Mouse (Mus musculus): ENCODE data around the gene Scyl2. TPM values are rescaled to one million over a fixed set of nuclear protein-coding genes. Genes with fewer than 3 reads are reported as not detected.
A peak's percentile ranks its signal among the peaks of the same experiment; 100 is the strongest.

Gene Scyl2
- total and polyA plus RNA-seq, 2 experiments from 2014 or later, result 7.0 to 35.6 TPM

DNA sequence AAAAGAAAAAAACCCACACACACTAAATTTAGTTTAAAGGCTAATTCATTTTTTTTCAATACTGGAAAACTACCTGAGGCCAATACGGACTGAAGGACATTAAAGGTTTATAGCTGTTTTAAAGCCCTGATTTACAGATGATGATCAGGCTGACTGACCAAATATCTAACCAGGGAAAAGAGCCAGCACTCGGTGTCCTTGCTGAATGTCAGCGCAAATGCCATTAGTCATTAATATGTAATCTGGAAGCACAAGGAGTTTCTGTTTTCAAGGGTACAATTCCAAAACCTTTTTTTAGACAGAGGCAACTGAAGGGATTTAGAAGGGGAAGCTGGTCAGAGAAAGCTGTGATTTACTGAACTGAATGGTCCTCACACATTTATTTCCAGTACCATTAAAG lies 34.7 kb upstream of the Scyl2 start:
- H3K4me3 ChIP-seq (ENCODE audit: low read depth, low read length), result no peak overlapping the region
- TF ChIP-seq CTCF (IDR thresholded peaks at IDR 0.05), result no peak
- H3K4me1 ChIP-seq (ENCODE audit: insufficient read depth, low read length), result no peaks in the 10 kb centered on the region
- ATAC-seq (ENCODE audit: low FRiP score) (no peak), DNase-seq (ENCODE audit: low spot score) (no peak)
- no peaks in the 10 kb centered on the region for H3K9me3 ChIP-seq (ENCODE audit: low read length)
- no peaks in the 10 kb centered on the region for H3K27me3 ChIP-seq (ENCODE audit: insufficient read depth, low read length)
- H3K27ac ChIP-seq (ENCODE audit: low read depth, low read length), result no peak overlapping the region
- no peak overlapping the region for H3K4me2 ChIP-seq (ENCODE audit: low read depth, low read length, poor library complexity, severe bottlenecking)
- no peak overlapping the region for H3K9ac ChIP-seq (replicated peaks; ENCODE audit: low read length, poor library complexity, severe bottlenecking)
- peaks cover 18% of the 10 kb centered on the region for H3K36me3 ChIP-seq (ENCODE audit: insufficient read depth, low read length)
- WGBS, result 94% methylated on average over 3 of the region's 3 CpGs

DNA sequence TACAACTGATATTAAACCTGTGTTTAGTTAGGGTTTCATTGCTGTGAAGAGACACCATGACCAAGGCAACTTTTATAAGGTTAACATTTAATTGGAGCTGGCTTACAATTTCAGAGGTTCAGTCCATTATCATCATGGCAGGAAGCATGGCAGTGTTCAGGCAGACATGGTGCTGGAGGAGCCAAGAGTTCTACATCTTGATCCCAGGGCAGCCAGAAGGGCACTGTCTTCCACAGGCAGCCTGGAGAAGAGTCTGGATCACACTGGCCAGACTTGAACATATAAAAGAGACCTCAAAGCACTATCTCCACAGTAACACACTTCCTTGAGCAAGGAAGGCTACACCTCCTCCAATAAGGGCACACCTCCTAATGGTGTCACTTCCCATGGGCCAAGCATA lies 34.2 kb upstream of the Scyl2 start:
- Histone ChIP-seq H3K4me1 (ENCODE audit: insufficient read depth, low read length) (no peaks in the 10 kb centered on the region), H3K9ac (replicated peaks; ENCODE audit: low read length, poor library complexity, severe bottlenecking) (no peak overlapping the region), H3K9me3 (ENCODE audit: low read length) (no peaks in the 10 kb centered on the region), H3K4me3 (ENCODE audit: low read depth, low read length) (no peak overlapping the region), H3K27ac (ENCODE audit: low read depth, low read length) (no peak overlapping the region), H3K36me3 (ENCODE audit: insufficient read depth, low read length) (peaks cover 20% of the 10 kb centered on the region), H3K27me3 (ENCODE audit: insufficient read depth, low read length) (no peaks in the 10 kb centered on the region), H3K4me2 (ENCODE audit: low read depth, low read length, poor library complexity, severe bottlenecking) (no peak overlapping the region)
- TF ChIP-seq CTCF (IDR thresholded peaks at IDR 0.05), result no peak
- ATAC-seq (ENCODE audit: low FRiP score), result no peak
- DNase-seq (ENCODE audit: low spot score), result no peak

DNA sequence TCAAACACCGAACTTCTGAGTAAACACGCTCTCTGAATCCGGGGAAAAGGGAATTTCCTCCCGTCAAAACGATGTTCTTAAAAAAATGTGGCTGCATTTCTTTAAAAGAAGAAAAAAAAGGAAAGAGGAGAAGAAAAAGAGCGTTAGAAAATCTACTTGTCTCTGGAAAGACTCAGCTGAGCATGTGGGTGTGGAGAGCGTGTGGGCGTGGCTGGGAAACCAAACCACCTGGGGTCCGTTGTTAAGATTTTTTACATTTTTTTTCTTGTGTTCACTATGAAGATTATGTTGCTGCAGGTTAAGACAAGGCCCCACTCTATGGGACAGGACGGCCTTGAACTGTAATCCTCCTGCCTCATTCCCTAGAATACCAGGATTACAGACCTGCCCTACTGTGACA lies 28.8 kb upstream of the Scyl2 start:
- DNase-seq (ENCODE audit: low spot score), result no peak
- Histone ChIP-seq H3K4me3 (ENCODE audit: low read depth, low read length) (no peak overlapping the region), H3K4me2 (ENCODE audit: low read depth, low read length, poor library complexity, severe bottlenecking) (no peak overlapping the region), H3K27ac (ENCODE audit: low read depth, low read length) (no peak overlapping the region), H3K9ac (replicated peaks; ENCODE audit: low read length, poor library complexity, severe bottlenecking) (no peak overlapping the region), H3K36me3 (ENCODE audit: insufficient read depth, low read length) (peaks cover 23% of the 10 kb centered on the region), H3K27me3 (ENCODE audit: insufficient read depth, low read length) (no peaks in the 10 kb centered on the region), H3K4me1 (ENCODE audit: insufficient read depth, low read length) (no peaks in the 10 kb centered on the region), H3K9me3 (ENCODE audit: low read length) (no peaks in the 10 kb centered on the region)
- TF ChIP-seq CTCF (IDR thresholded peaks at IDR 0.05), result no peak
- 93% methylated on average over 10 of the region's 10 CpGs for WGBS
- no peak for ATAC-seq (ENCODE audit: low FRiP score)

DNA sequence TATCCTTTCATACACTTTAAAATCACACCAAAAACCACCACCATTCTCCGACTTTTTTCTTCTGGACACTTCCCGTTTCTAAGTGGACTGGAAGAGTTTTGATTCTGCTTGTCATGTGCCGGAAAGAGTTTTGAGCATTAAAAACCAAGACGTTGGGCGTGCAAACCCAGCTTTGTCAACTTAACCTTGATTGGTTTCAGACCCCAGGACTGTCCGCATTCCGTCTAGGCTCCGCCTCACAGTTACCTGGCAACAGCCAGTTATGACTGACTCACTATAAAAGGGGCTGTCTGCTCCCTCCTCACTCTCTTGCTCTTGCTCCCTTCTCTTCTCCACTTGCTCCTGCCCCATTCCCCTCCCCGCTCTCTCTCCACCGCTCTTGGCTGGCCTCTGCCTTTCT lies 22.6 kb upstream of the Scyl2 start:
- no peaks in the 10 kb centered on the region for H3K27me3 ChIP-seq (ENCODE audit: insufficient read depth, low read length)
- DNase-seq (ENCODE audit: low spot score) (no peak), ATAC-seq (ENCODE audit: low FRiP score) (no peak)
- no peak overlapping the region for H3K9ac ChIP-seq (replicated peaks; ENCODE audit: low read length, poor library complexity, severe bottlenecking)
- H3K4me3 ChIP-seq (ENCODE audit: low read depth, low read length), result no peak overlapping the region
- no peak for TF ChIP-seq CTCF (IDR thresholded peaks at IDR 0.05)
- peaks cover 11% of the 10 kb centered on the region; the same call in 1 of the 2 replicates for H3K36me3 ChIP-seq (ENCODE audit: insufficient read depth, low read length)
- H3K4me2 ChIP-seq (ENCODE audit: low read depth, low read length, poor library complexity, severe bottlenecking), result no peak overlapping the region
- H3K4me1 ChIP-seq (ENCODE audit: insufficient read depth, low read length), result no peaks in the 10 kb centered on the region
- 41% methylated on average over 10 of the region's 10 CpGs for WGBS
- H3K27ac ChIP-seq (ENCODE audit: low read depth, low read length), result no peak overlapping the region
- H3K9me3 ChIP-seq (ENCODE audit: low read length), result no peaks in the 10 kb centered on the region

DNA sequence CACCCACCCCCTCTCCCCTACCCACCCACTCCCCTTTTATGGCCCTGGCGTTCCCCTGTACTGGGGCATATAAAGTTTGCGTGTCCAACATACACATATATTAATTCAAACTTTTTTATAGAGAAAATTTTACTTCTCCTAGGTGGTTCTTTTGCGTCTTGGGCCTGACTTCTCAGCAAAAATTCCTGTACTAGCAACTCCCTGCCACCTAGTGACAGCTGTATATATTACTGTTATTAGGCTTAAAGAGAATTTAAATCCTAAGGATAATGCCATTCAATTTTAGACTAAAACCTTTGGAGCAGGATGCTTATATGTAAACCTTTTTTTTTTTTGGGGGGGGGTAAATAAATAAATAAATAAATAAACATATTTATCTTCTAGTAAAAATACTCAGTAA lies 21.3 kb upstream of the Scyl2 start:
- peak; percentile 41 for TF ChIP-seq CTCF (IDR thresholded peaks at IDR 0.05)
- H3K9me3 ChIP-seq (ENCODE audit: low read length), result no peaks in the 10 kb centered on the region
- no peak for DNase-seq (ENCODE audit: low spot score)
- WGBS, result 80% methylated on average over 3 of the region's 3 CpGs
- H3K4me2 ChIP-seq (ENCODE audit: low read depth, low read length, poor library complexity, severe bottlenecking), result no peak overlapping the region
- no peaks in the 10 kb centered on the region for H3K4me1 ChIP-seq (ENCODE audit: insufficient read depth, low read length)
- no peaks in the 10 kb centered on the region for H3K27me3 ChIP-seq (ENCODE audit: insufficient read depth, low read length)
- no peak for ATAC-seq (ENCODE audit: low FRiP score)
- H3K4me3 ChIP-seq (ENCODE audit: low read depth, low read length), result no peak overlapping the region
- H3K36me3 ChIP-seq (ENCODE audit: insufficient read depth, low read length), result peaks cover under 1% of the 10 kb centered on the region; the same call in 1 of the 2 replicates
- no peak overlapping the region for H3K27ac ChIP-seq (ENCODE audit: low read depth, low read length)
- no peak overlapping the region for H3K9ac ChIP-seq (replicated peaks; ENCODE audit: low read length, poor library complexity, severe bottlenecking)

DNA sequence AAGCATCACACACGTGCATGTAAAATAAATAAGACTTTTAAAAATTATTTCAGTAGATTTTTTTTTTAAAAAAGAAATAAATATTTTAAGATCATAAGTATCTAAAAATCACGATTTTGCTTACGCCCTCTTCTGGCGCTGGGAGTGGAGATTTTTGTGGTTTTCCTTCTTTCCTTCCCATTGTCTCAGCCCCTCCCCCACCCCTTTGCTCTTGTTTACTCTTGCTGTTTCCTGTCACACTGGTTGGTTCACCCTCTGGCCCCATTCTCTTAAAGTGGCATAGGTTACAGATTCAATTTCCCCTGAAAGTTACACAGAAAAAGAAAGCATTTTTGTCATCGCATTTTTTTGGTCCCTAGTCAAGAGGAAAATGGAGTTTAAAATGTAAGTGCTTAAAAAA lies 17.0 kb upstream of the Scyl2 start:
- ATAC-seq (ENCODE audit: low FRiP score), result no peak
- H3K4me1 ChIP-seq (ENCODE audit: insufficient read depth, low read length), result no peaks in the 10 kb centered on the region

More for the DNA sequence above, 17.0 kb upstream of the Scyl2 start:
- Histone ChIP-seq H3K27ac (ENCODE audit: low read depth, low read length) (no peak overlapping the region), H3K4me2 (ENCODE audit: low read depth, low read length, poor library complexity, severe bottlenecking) (no peak overlapping the region), H3K9me3 (ENCODE audit: low read length) (no peaks in the 10 kb centered on the region), H3K9ac (replicated peaks; ENCODE audit: low read length, poor library complexity, severe bottlenecking) (no peak overlapping the region), H3K36me3 (ENCODE audit: insufficient read depth, low read length) (no peaks in the 10 kb centered on the region), H3K27me3 (ENCODE audit: insufficient read depth, low read length) (no peaks in the 10 kb centered on the region), H3K4me3 (ENCODE audit: low read depth, low read length) (no peak overlapping the region)
- WGBS, result 60% methylated on average over 5 of the region's 5 CpGs
- no peak for DNase-seq (ENCODE audit: low spot score)
- no peak for TF ChIP-seq CTCF (IDR thresholded peaks at IDR 0.05)

Data from midbrain, postnatal 0 days (tissue).